Mouse (Mus musculus) limb, embryonic 11.5 days (tissue): ENCODE data around the gene Ptk7. TPM values are rescaled to one million over a fixed set of nuclear protein-coding genes. Genes with fewer than 3 reads are reported as not detected.

Experiments
- ATAC-seq: fragments of 200-750 bp; cut with Nextera tagmentation; 2 replicates; pipeline ENCODE4 v1.8.0; 2017; ENCODE audit warnings: low read depth; ENCODE audit not compliant: insufficient number of reproducible peaks, low FRiP score, low TSS enrichment
- DNase-seq: peaks from one replicate; pipeline ENCODE4 v3.0.0-alpha.2; 2015; ENCODE audit warnings: low spot score
- H3K27ac ChIP-seq: fragments of 300-500 bp; sonication (generic); replicated peaks from 2 replicates; pipeline ENCODE4 v1.5.1; 2014; ENCODE audit warnings: low read depth, mild to moderate bottlenecking, low read length
- H3K27me3 ChIP-seq: fragments of 300-500 bp; sonication (generic); 2 replicates; pipeline ENCODE4 v1.6.1; 2014; ENCODE audit warnings: mild to moderate bottlenecking, low read length, mixed read lengths; ENCODE audit not compliant: control insufficient read depth, insufficient read depth
- H3K36me3 ChIP-seq: fragments of 300-500 bp; sonication (generic); 2 replicates; pipeline ENCODE4 v1.6.1; 2014; ENCODE audit warnings: mild to moderate bottlenecking, low read length, moderate library complexity, mixed read lengths; ENCODE audit not compliant: control insufficient read depth, insufficient read depth
- H3K4me1 ChIP-seq: fragments of 300-500 bp; sonication (generic); 2 replicates; pipeline ENCODE4 v1.6.1; 2014; ENCODE audit warnings: low read length, mixed read lengths; ENCODE audit not compliant: control insufficient read depth, insufficient read depth
- H3K4me2 ChIP-seq: fragments of 300-500 bp; sonication (generic); 2 replicates; pipeline ENCODE4 v1.6.1; 2014; ENCODE audit warnings: low read depth, mild to moderate bottlenecking, moderate library complexity; ENCODE audit not compliant: severe bottlenecking
- H3K4me3 ChIP-seq: fragments of 300-500 bp; sonication (generic); 2 replicates; pipeline ENCODE4 v1.5.1; 2014; ENCODE audit warnings: low read depth, low read length
- H3K9ac ChIP-seq: fragments of 300-500 bp; sonication (generic); 2 replicates; pipeline ENCODE4 v1.6.1; 2014; ENCODE audit warnings: mild to moderate bottlenecking, low read length
- H3K9me3 ChIP-seq: fragments of 300-500 bp; sonication (generic); 2 replicates; pipeline ENCODE4 v1.6.1; 2016; ENCODE audit warnings: low read length; ENCODE audit not compliant: control insufficient read depth
- WGBS: fragments of 180-500 bp; shearing (Covaris S2); extraction: QIAGEN DNeasy Blood & Tissue Kit; methylation state at CpG from one replicate; pipeline ENCODE4 v1.1.7; 2014; 5-methylcytosine and 5-hydroxymethylcytosine counted together
- polyA plus RNA-seq: library from polyadenylated mRNA; unstranded; fragments of >200 nt; fragmentation: Nextera tagmentation; extraction: Ambion mirVana; gene quantifications from 2 replicates; pipeline ENCODE4 v1.2.1, GENCODE M21; 2014

The Ptk7 gene
- polyA plus RNA-seq, 1 experiment from 2014 or later = 60.4 TPM

GRCm38 (mm10) chr17:46543661-46544060 is 85.6 kb downstream of the Ptk7 start:
- Histone ChIP-seq H3K27me3 (no peaks in the 10 kb centered on the region), H3K36me3 (peaks cover 4% of the 10 kb centered on the region), H3K4me1 (peaks cover 20% of the 10 kb centered on the region), H3K9me3 (no peaks in the 10 kb centered on the region), H3K9ac (0 out of 2 replicates have a peak overlapping the region, but pooled peaks have one; percentile 7), H3K4me2 (no peak overlapping the region), H3K4me3 (no peak overlapping the region), H3K27ac (no peak overlapping the region)
- ATAC-seq (no peak), DNase-seq (no peak)
- WGBS = 92% methylated on average over 12 of the region's 12 CpGs

- no peaks in the 10 kb centered on the region for H3K4me1 ChIP-seq
- whole genome bisulfite sequencing = 41% methylated on average over 12 of the region's 12 CpGs
- H3K36me3 ChIP-seq = no peaks in the 10 kb centered on the region
- H3K4me2 ChIP-seq = peak overlapping the region; percentile 3; the same call in 1 of the 2 replicates
- peaks cover 6% of the 10 kb centered on the region; the same call in 1 of the 2 replicates for H3K27me3 ChIP-seq
- ATAC-seq = no peak; the same call in 1 of the 2 replicates
- peak; percentile 91 for DNase-seq
- 0 out of 2 replicates have a peak overlapping the region, but pooled peaks have one; percentile 5 for H3K4me3 ChIP-seq
- H3K27ac ChIP-seq = no peak overlapping the region
- H3K9ac ChIP-seq = no peak overlapping the region
- H3K9me3 ChIP-seq = no peaks in the 10 kb centered on the region
Measured at GRCm38 (mm10) chr17:46525579-46526307, 103.6 kb downstream of the Ptk7 start.

- ATAC-seq (no peak), DNase-seq (no peak)
- no peaks in the 10 kb centered on the region for H3K36me3 ChIP-seq
- H3K27me3 ChIP-seq = peaks cover 6% of the 10 kb centered on the region; the same call in 1 of the 2 replicates
- no peak overlapping the region for H3K4me2 ChIP-seq
- H3K4me3 ChIP-seq = no peak overlapping the region
- H3K9ac ChIP-seq = no peak overlapping the region
- H3K4me1 ChIP-seq = no peaks in the 10 kb centered on the region
- no peak overlapping the region for H3K27ac ChIP-seq
- WGBS = 87% methylated on average over 10 of the region's 10 CpGs
- no peaks in the 10 kb centered on the region for H3K9me3 ChIP-seq
Measured at GRCm38 (mm10) chr17:46525065-46525464, 104.2 kb downstream of the Ptk7 start.

GRCm38 (mm10) chr17:46521963-46522668 is 107.2 kb downstream of the Ptk7 start:
- Histone ChIP-seq H3K27ac (no peak overlapping the region), H3K36me3 (no peaks in the 10 kb centered on the region), H3K27me3 (peaks cover 8% of the 10 kb centered on the region; the same call in 1 of the 2 replicates), H3K4me2 (no peak overlapping the region), H3K9ac (no peak overlapping the region), H3K4me3 (no peak overlapping the region), H3K4me1 (0 out of 2 replicates have a peak, but pooled peaks cover 3% of the 10 kb centered on the region), H3K9me3 (no peaks in the 10 kb centered on the region)
- ATAC-seq (no peak), DNase-seq (peak; percentile 54)
- WGBS = 37% methylated on average over 24 of the region's 24 CpGs

GRCm38 (mm10) chr17:46521174-46521573 is 108.1 kb downstream of the Ptk7 start:
- ATAC-seq = no peak
- Histone ChIP-seq H3K4me1 (0 out of 2 replicates have a peak, but pooled peaks cover 3% of the 10 kb centered on the region), H3K9me3 (no peaks in the 10 kb centered on the region), H3K9ac (peak overlapping the region; percentile 47), H3K27ac (no peak overlapping the region), H3K27me3 (peaks cover 8% of the 10 kb centered on the region; the same call in 1 of the 2 replicates), H3K36me3 (no peaks in the 10 kb centered on the region), H3K4me2 (peak overlapping the region; percentile 13; the same call in 1 of the 2 replicates), H3K4me3 (no peak overlapping the region)
- WGBS = 78% methylated on average over 9 of the region's 9 CpGs
- DNase-seq = no peak

GRCm38 (mm10) chr17:46520385-46520979 is 108.8 kb downstream of the Ptk7 start:
- DNase-seq (peak; percentile 47), ATAC-seq (no peak)
- Histone ChIP-seq H3K4me2 (peak overlapping the region; percentile 13; the same call in 1 of the 2 replicates), H3K9me3 (no peaks in the 10 kb centered on the region), H3K36me3 (no peaks in the 10 kb centered on the region), H3K27ac (no peak overlapping the region), H3K27me3 (peaks cover 8% of the 10 kb centered on the region; the same call in 1 of the 2 replicates), H3K4me1 (0 out of 2 replicates have a peak, but pooled peaks cover 3% of the 10 kb centered on the region), H3K9ac (peak overlapping the region; percentile 47), H3K4me3 (0 out of 2 replicates have a peak overlapping the region, but pooled peaks have one; percentile 11)
- 43% methylated on average over 25 of the region's 25 CpGs for WGBS

- Histone ChIP-seq H3K4me3 (0 out of 2 replicates have a peak overlapping the region, but pooled peaks have one; percentile 11), H3K36me3 (no peaks in the 10 kb centered on the region), H3K4me1 (0 out of 2 replicates have a peak, but pooled peaks cover 3% of the 10 kb centered on the region), H3K27me3 (peaks cover 8% of the 10 kb centered on the region; the same call in 1 of the 2 replicates), H3K27ac (no peak overlapping the region), H3K9me3 (no peaks in the 10 kb centered on the region), H3K9ac (peak overlapping the region; percentile 35), H3K4me2 (peak overlapping the region; percentile 13; the same call in 1 of the 2 replicates)
- DNase-seq (no peak), ATAC-seq (no peak)
- WGBS = 48% methylated on average over 10 of the region's 10 CpGs
Measured at GRCm38 (mm10) chr17:46519971-46520370, 109.3 kb downstream of the Ptk7 start.
